Mouse (Mus musculus) liver, embryonic 15.5 days (tissue): ENCODE results near the gene Ptgir. TPM values are rescaled to one million over a fixed set of nuclear protein-coding genes. Genes with fewer than 3 reads are reported as not detected.
A peak's percentile ranks its signal among the peaks of the same experiment; 100 is the strongest.

Source experiments
- ATAC-seq: fragments of 200-750 bp; cut with Nextera tagmentation; 2 replicates; pipeline ENCODE4 v1.8.0; 2017; ENCODE audit warnings: moderate number of reproducible peaks, mild to moderate bottlenecking, moderate library complexity; ENCODE audit not compliant: insufficient read depth
- H3K27ac ChIP-seq: fragments of 300-500 bp; sonication (generic); replicated peaks from 2 replicates; pipeline ENCODE4 v1.5.1; 2015; ENCODE audit warnings: mild to moderate bottlenecking, inconsistent platforms
- H3K27me3 ChIP-seq: fragments of 300-500 bp; sonication (generic); 2 replicates; pipeline ENCODE4 v1.6.1; 2015; ENCODE audit warnings: mild to moderate bottlenecking, inconsistent platforms
- H3K36me3 ChIP-seq: fragments of 300-500 bp; sonication (generic); replicated peaks from 2 replicates; pipeline ENCODE4 v1.6.1; 2015; ENCODE audit warnings: moderate library complexity, mild to moderate bottlenecking, inconsistent platforms
- H3K4me1 ChIP-seq: fragments of 300-500 bp; sonication (generic); replicated peaks from 2 replicates; pipeline ENCODE4 v1.6.1; 2015; ENCODE audit warnings: inconsistent platforms
- H3K4me2 ChIP-seq: fragments of 300-500 bp; sonication (generic); 2 replicates; pipeline ENCODE4 v1.6.1; 2015; ENCODE audit warnings: moderate library complexity, mild to moderate bottlenecking, inconsistent platforms
- H3K4me3 ChIP-seq: fragments of 300-500 bp; sonication (generic); replicated peaks from 2 replicates; pipeline ENCODE4 v1.5.1; 2015; ENCODE audit warnings: mild to moderate bottlenecking, inconsistent platforms
- H3K9ac ChIP-seq: fragments of 300-500 bp; sonication (generic); 2 replicates; pipeline ENCODE4 v1.6.1; 2015; ENCODE audit warnings: moderate library complexity, mild to moderate bottlenecking, inconsistent platforms
- H3K9me3 ChIP-seq: fragments of 300-500 bp; sonication (generic); replicated peaks from 2 replicates; pipeline ENCODE4 v1.6.1; 2016; ENCODE audit warnings: inconsistent platforms
- WGBS: fragments of 180-500 bp; shearing (Covaris S2); methylation state at CpG from one replicate; pipeline ENCODE4 v1.1.7; 2015; ENCODE audit warnings: mixed read lengths; ENCODE audit not compliant: insufficient replicate concordance; 5-methylcytosine and 5-hydroxymethylcytosine counted together
- polyA plus RNA-seq: library from polyadenylated mRNA; unstranded; fragments of >200 nt; fragmentation: Nextera tagmentation; extraction: Ambion mirVana; gene quantifications from 2 replicates; pipeline ENCODE4 v1.2.1, GENCODE M21; 2015

Gene Ptgir
- polyA plus RNA-seq, 1 experiment from 2014 or later: 1.2 TPM

DNA sequence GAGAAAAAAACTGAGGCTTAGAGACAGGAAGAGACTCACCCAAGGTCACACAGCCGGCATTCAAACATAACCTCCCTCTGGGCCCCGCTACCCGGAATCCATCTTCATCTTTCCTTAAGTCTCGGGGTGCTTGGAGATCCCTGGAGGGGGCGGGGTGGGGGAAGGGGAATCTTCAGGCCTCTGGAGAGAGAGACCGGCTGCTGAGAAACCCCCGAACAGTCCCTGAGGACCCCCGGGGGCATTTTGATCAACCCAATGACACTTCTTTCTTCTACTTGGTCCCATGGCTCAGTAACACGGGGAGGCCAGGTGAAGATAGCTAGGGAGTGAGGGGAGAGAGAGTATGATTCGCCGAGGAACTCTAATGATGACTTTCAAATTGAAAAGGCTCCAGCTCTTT is 30.3 kb upstream of the Ptgir start:
- no peak overlapping the region for H3K27ac ChIP-seq
- 19% methylated on average over 11 of the region's 11 CpGs for WGBS
- peak overlapping the region; percentile 62; the same call in 1 of the 2 replicates for H3K4me3 ChIP-seq
- peak overlapping the region; percentile 93 for H3K4me2 ChIP-seq
- no peaks in the 10 kb centered on the region for H3K9me3 ChIP-seq
- H3K36me3 ChIP-seq: no peaks in the 10 kb centered on the region
- ATAC-seq: no peak
- H3K9ac ChIP-seq: no peak overlapping the region
- H3K27me3 ChIP-seq: peaks cover 39% of the 10 kb centered on the region
- H3K4me1 ChIP-seq: peaks cover 36% of the 10 kb centered on the region

DNA sequence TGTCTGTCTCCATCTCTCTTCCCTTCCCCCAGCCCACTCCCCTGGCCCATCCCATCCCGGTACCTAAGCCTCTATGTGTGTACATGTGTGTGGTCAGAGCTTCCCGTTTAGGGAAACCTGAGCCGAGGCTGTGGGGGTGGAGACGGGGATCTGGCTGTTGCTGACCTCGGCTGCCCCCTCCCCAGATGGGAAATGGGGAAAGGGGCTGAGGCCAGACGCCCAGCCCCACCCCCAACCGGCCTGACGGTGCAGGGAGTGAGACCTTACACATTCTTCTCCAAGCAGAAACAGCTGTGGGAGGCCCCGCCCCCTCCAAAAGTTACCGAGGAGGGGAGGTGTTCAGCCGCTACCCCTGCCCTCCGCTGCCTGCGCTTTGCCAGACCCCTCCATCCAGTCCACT is 29.7 kb upstream of the Ptgir start:
- Histone ChIP-seq H3K9ac (no peak overlapping the region), H3K27ac (no peak overlapping the region), H3K36me3 (no peaks in the 10 kb centered on the region), H3K4me2 (0 out of 2 replicates have a peak overlapping the region, but pooled peaks have one; percentile 93), H3K4me3 (no peak overlapping the region), H3K27me3 (peaks cover 43% of the 10 kb centered on the region), H3K4me1 (peaks cover 36% of the 10 kb centered on the region), H3K9me3 (no peaks in the 10 kb centered on the region)
- ATAC-seq: no peak
- WGBS: 16% methylated on average over 13 of the region's 13 CpGs

DNA sequence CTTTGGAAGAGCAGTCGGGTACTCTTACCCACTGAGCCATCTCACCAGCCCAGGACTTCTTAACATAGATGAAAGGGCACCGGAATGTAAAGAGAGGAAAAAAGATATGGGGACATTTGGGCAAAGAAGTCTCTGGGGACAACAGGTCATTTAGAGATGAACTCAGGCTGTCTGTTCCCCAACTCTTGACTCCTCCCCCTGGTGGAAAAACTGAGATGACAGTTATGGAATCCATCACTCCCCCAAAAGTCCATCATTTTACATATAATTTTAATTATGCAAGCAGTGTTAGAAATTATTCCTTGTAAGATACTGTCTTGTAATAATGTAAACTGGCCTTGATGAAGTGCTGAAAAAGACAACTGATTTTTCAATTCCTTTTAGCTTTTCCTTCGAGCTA is 28.6 kb upstream of the Ptgir start:
- Histone ChIP-seq H3K27ac (no peak overlapping the region), H3K27me3 (peaks cover 54% of the 10 kb centered on the region), H3K4me2 (no peak overlapping the region), H3K9me3 (no peaks in the 10 kb centered on the region), H3K36me3 (no peaks in the 10 kb centered on the region), H3K4me3 (no peak overlapping the region), H3K9ac (no peak overlapping the region), H3K4me1 (peaks cover 36% of the 10 kb centered on the region)
- WGBS: 57% methylated on average over 3 of the region's 3 CpGs
- ATAC-seq: no peak

DNA sequence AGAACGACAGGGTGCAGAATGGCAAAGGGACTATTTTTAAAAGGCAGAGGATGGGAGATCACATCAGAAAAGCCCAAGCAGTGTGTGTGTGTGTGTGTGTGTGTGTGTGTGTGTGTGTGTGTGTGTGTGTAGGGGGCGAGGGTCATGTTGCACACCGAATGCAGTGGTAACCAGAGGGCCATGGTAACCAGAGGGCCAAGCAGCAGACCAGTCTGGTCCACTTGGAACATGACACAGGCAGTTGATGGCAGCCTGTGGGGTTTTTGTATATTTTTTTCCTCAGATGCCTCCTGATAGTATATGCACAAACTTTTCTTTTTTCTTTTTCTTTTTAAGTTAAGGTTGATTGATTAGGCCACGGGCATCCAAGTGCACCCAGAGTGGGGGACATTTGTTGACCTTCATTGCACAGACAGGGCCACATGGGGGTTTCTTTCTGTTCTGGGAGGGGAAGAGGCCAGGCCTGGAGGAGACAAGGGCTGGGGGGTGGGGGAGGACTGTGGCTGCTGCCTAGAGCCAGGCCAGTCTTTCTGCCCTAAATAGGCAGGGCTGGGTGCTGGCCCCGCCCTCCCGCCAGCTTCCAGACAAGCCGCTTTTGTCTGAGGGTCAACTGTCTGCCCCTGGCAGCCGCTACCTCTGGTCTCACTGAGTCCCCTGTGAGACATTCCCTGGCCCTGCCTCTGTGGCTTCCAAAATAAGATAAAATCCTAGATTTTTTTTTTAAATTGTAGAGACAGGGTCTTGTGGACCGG is 26.3 kb upstream of the Ptgir start:
- H3K4me2 ChIP-seq: no peak overlapping the region
- H3K36me3 ChIP-seq: no peaks in the 10 kb centered on the region
- no peak overlapping the region for H3K4me3 ChIP-seq
- no peaks in the 10 kb centered on the region for H3K9me3 ChIP-seq
- H3K4me1 ChIP-seq: peaks cover 27% of the 10 kb centered on the region
- no peak for ATAC-seq
- H3K27me3 ChIP-seq: peaks cover 77% of the 10 kb centered on the region
- WGBS: 31% methylated on average over 9 of the region's 9 CpGs
- H3K9ac ChIP-seq: no peak overlapping the region
- no peak overlapping the region for H3K27ac ChIP-seq

DNA sequence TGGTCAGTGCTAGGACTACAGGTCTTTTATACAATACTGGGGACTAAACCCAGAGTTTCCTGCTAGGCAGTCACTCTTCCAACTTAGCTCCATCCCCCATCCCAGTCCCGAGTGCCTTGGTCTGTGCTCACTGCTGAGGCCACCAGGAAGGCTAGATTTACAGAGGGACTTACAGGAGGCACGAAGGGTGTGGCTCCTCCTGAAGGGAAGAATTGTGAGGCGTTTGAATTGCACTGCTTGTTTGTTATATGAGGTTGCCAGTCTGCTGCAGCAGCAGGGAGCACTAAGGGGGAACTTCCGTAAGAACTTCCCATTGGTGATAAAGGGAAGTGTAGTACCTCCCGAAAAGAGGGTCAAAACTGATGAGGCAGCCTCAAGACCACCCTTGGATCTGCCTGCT is 25.7 kb upstream of the Ptgir start:
- Histone ChIP-seq H3K4me1 (peaks cover 28% of the 10 kb centered on the region), H3K9me3 (peaks cover 6% of the 10 kb centered on the region), H3K4me3 (no peak overlapping the region), H3K9ac (no peak overlapping the region), H3K27ac (no peak overlapping the region), H3K4me2 (no peak overlapping the region), H3K36me3 (0 out of 2 replicates have a peak, but pooled peaks cover 2% of the 10 kb centered on the region), H3K27me3 (peaks cover 78% of the 10 kb centered on the region)
- ATAC-seq: no peak
- WGBS: 14% methylated on average over 5 of the region's 5 CpGs

DNA sequence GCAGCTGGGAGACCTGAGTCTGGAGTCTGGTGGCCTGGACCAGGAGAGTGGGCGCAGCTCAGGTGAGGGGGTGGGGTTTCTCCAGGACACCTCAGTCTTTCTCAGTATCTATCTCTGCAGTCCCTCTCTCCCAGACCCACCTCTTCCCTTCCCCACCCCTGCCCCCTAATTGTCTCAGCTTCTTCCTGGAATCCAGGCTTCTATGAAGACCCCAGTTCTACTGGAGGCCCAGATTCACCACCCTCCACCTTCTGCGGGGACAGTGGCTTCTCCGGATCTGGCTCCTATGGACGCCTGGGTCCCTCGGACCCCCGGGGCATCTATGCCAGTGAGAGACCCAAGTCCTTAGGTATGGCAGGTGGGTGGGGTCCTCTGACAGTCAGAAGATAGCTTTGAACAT is 23.1 kb upstream of the Ptgir start:
- Histone ChIP-seq H3K36me3 (0 out of 2 replicates have a peak, but pooled peaks cover 6% of the 10 kb centered on the region), H3K27ac (no peak overlapping the region), H3K27me3 (peaks cover 86% of the 10 kb centered on the region), H3K4me1 (peaks cover 17% of the 10 kb centered on the region), H3K9ac (no peak overlapping the region), H3K9me3 (peaks cover 14% of the 10 kb centered on the region), H3K4me2 (no peak overlapping the region), H3K4me3 (no peak overlapping the region)
- no peak for ATAC-seq
- WGBS: 71% methylated on average over 6 of the region's 6 CpGs

DNA sequence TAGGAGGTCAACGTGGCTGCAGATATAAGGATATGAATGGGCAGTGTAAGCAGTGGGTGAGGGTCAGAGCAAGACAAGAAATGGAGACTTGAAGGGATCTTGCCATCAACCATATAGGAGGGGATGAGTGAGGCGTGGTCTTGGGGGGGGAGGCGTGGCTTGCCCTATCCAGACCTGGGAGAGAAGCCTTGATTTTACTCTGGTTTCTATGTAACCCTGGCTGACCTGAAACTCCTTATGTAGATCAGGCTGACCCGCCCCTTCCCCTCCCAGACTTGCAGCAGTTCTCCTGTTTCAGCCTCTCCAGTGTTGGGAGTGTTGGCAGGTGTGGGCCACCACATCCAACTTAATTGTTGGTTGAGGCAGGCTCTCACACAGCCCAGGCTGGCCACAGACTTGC is 22.0 kb upstream of the Ptgir start:
- H3K27ac ChIP-seq: no peak overlapping the region
- H3K36me3 ChIP-seq: 0 out of 2 replicates have a peak, but pooled peaks cover 6% of the 10 kb centered on the region
- no peak overlapping the region for H3K4me2 ChIP-seq
- peaks cover 14% of the 10 kb centered on the region for H3K9me3 ChIP-seq
- no peak overlapping the region for H3K9ac ChIP-seq
- WGBS: 38% methylated on average over 4 of the region's 4 CpGs
- no peak for ATAC-seq
- no peak overlapping the region for H3K4me3 ChIP-seq
- peaks cover 93% of the 10 kb centered on the region for H3K27me3 ChIP-seq
- H3K4me1 ChIP-seq: peaks cover 17% of the 10 kb centered on the region

DNA sequence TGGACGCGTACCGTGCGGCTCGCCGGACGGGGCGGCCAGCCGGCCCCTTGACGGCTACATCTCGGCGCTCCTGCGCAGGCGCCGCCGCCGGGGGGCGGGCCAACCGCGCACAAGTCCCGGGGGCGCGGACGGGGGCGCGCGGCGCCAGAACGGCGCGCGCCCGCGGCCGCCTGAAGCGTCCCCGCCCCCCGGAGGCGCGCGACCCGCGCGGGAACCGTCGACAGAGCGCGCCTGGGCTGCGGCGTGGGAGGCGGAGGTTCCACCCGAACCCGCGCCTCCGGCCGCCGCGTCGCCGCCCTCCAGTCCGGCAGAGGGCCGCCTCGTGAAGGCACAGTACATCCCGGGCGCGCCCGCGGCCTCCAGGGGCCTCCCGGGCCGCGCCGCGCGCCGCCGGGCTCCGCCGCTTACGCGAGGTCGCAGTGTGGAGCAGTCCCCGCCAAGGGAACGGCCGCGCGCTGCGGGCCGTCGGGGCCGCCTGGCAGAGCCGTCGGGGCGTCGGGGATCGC is 21.0 kb upstream of the Ptgir start:
- H3K4me1 ChIP-seq: peaks cover 12% of the 10 kb centered on the region
- no peak overlapping the region for H3K9ac ChIP-seq
- peak overlapping the region; percentile 36 for H3K4me3 ChIP-seq
- H3K4me2 ChIP-seq: peak overlapping the region; percentile 48
- ATAC-seq: peak; percentile 5; the same call in 1 of the 2 replicates
- 12% methylated on average over 82 of the region's 95 CpGs for WGBS
- H3K9me3 ChIP-seq: peaks cover 14% of the 10 kb centered on the region
- H3K36me3 ChIP-seq: 0 out of 2 replicates have a peak, but pooled peaks cover 6% of the 10 kb centered on the region
- no peak overlapping the region for H3K27ac ChIP-seq
- peaks cover 98% of the 10 kb centered on the region for H3K27me3 ChIP-seq

DNA sequence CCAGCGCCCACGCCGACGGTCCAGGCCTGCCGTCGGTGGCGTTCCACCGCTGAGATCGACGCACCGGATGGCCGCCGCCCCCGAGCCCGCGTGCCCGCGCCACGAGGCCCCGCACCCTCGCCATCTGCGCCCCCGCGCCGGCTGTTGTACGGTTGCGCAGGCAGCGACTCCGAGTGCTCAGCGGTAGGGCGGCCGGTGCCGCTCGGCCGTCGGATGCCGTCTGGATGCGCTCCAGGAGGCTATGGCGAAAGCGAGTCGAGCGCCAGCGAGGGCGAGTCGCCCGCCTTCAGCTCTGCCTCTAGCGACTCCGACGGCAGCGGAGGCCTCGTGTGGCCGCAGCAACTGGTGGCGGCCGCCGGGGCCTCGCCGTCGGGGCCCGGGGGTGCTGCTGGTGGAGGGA is 20.4 kb upstream of the Ptgir start:
- peaks cover 14% of the 10 kb centered on the region for H3K9me3 ChIP-seq
- ATAC-seq: no peak
- H3K4me3 ChIP-seq: peak overlapping the region; percentile 36; the same call in 1 of the 2 replicates
- peaks cover 9% of the 10 kb centered on the region for H3K4me1 ChIP-seq
- H3K36me3 ChIP-seq: 0 out of 2 replicates have a peak, but pooled peaks cover 6% of the 10 kb centered on the region
- H3K4me2 ChIP-seq: no peak overlapping the region
- H3K27me3 ChIP-seq: peaks cover 99% of the 10 kb centered on the region
- no peak overlapping the region for H3K9ac ChIP-seq
- H3K27ac ChIP-seq: no peak overlapping the region
- WGBS: 42% methylated on average over 58 of the region's 59 CpGs

DNA sequence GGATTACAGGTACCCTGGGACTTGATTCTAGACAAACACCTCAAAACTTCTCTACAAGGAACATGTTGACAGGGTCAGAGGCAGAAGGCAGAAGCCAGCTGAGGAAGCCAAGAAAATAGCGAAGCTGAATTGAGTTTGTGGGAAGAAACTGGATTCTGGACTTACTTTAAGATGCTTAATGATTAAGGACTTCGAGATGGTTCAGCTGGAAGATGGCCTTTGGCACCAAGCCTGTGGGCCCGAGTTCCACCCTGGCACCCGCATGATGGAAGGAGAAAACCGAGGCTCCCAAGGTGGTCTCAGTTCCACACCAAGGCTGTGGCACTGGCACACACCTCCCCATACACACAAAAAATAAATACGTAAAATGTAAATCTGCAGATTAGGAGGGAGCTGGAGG is 15.8 kb upstream of the Ptgir start:
- WGBS: 53% methylated on average over 6 of the region's 6 CpGs
- Histone ChIP-seq H3K9ac (no peak overlapping the region), H3K27me3 (peaks cover 100% of the 10 kb centered on the region), H3K4me1 (peaks cover 25% of the 10 kb centered on the region), H3K4me3 (no peak overlapping the region), H3K36me3 (0 out of 2 replicates have a peak, but pooled peaks cover 4% of the 10 kb centered on the region), H3K4me2 (no peak overlapping the region), H3K9me3 (peaks cover 9% of the 10 kb centered on the region), H3K27ac (no peak overlapping the region)
- ATAC-seq: no peak

DNA sequence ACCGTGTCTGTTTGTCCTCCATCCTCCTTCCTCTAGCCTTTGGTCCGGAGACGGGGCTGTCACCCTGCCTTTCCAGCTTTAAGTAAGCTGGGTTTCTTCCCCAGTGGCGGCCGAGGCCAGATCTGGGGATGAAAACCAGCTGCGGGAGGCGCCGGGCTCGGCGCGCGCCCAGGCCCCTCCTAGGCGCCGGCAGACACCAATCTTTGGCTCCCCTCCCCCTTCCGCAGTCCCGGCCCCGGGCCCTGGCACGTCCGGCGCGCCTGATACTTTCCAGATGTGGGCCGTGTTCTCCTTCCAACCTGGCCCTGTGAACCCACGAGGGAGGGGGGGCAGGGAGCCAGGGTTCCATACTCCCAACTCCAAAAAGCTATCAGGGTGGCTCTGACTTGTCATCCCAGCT is 15.3 kb upstream of the Ptgir start:
- H3K9ac ChIP-seq: no peak overlapping the region
- peaks cover 97% of the 10 kb centered on the region for H3K27me3 ChIP-seq
- no peak overlapping the region for H3K4me3 ChIP-seq
- no peak for ATAC-seq
- H3K4me1 ChIP-seq: peaks cover 25% of the 10 kb centered on the region
- H3K4me2 ChIP-seq: 0 out of 2 replicates have a peak overlapping the region, but pooled peaks have one; percentile 75
- no peaks in the 10 kb centered on the region for H3K36me3 ChIP-seq
- no peak overlapping the region for H3K27ac ChIP-seq
- H3K9me3 ChIP-seq: peaks cover 5% of the 10 kb centered on the region
- 3% methylated on average over 23 of the region's 23 CpGs for WGBS
